Mouse (Mus musculus) forebrain, embryonic 16.5 days (tissue): ENCODE data around the gene Rundc3a. TPM values are rescaled to one million over a fixed set of nuclear protein-coding genes. Genes with fewer than 3 reads are reported as not detected.

Experiments used
- ATAC-seq: fragments of 200-750 bp; cut with Nextera tagmentation; 2 replicates; pipeline ENCODE4 v1.8.0; 2017; ENCODE audit warnings: mild to moderate bottlenecking, moderate library complexity
- H3K27ac ChIP-seq: fragments of 300-500 bp; sonication (generic); 2 replicates; pipeline ENCODE4 v1.5.1; 2014; ENCODE audit warnings: low read length, control low read depth
- H3K27me3 ChIP-seq: fragments of 300-500 bp; sonication (generic); replicated peaks from 2 replicates; pipeline ENCODE4 v1.6.1; 2014; ENCODE audit warnings: low read length; ENCODE audit not compliant: control insufficient read depth, insufficient read depth
- H3K36me3 ChIP-seq: fragments of 300-500 bp; sonication (generic); 2 replicates; pipeline ENCODE4 v1.6.1; 2014; ENCODE audit not compliant: control insufficient read depth, insufficient read depth
- H3K4me1 ChIP-seq: fragments of 300-500 bp; sonication (generic); replicated peaks from 2 replicates; pipeline ENCODE4 v1.6.1; 2014; ENCODE audit warnings: low read length; ENCODE audit not compliant: control insufficient read depth, insufficient read depth
- H3K4me2 ChIP-seq: fragments of 300-500 bp; sonication (generic); 2 replicates; pipeline ENCODE4 v1.6.1; 2014; ENCODE audit warnings: mild to moderate bottlenecking, low read length, control low read depth
- H3K4me3 ChIP-seq: fragments of 300-500 bp; sonication (generic); replicated peaks from 2 replicates; pipeline ENCODE4 v1.5.1; 2014; ENCODE audit warnings: mild to moderate bottlenecking, low read length, control low read depth
- H3K9ac ChIP-seq: fragments of 300-500 bp; sonication (generic); replicated peaks from 2 replicates; pipeline ENCODE4 v1.6.1; 2014; ENCODE audit warnings: low read depth, low read length, control low read depth
- H3K9me3 ChIP-seq: fragments of 300-500 bp; sonication (generic); 2 replicates; pipeline ENCODE4 v1.6.1; 2016; ENCODE audit warnings: low read length; ENCODE audit not compliant: control insufficient read depth
- WGBS: fragments of 180-500 bp; shearing (Covaris S2); extraction: QIAGEN DNeasy Blood & Tissue Kit; methylation state at CpG from one replicate; pipeline ENCODE4 v1.1.7; 2014; 5-methylcytosine and 5-hydroxymethylcytosine counted together
- polyA plus RNA-seq: library from polyadenylated mRNA; unstranded; fragments of >200 nt; fragmentation: Nextera tagmentation; extraction: Ambion mirVana; gene quantifications from 2 replicates; pipeline ENCODE4 v1.2.1, GENCODE M21; 2015

Gene Rundc3a
- polyA plus RNA-seq, 1 experiment from 2014 or later = 156 TPM

DNA sequence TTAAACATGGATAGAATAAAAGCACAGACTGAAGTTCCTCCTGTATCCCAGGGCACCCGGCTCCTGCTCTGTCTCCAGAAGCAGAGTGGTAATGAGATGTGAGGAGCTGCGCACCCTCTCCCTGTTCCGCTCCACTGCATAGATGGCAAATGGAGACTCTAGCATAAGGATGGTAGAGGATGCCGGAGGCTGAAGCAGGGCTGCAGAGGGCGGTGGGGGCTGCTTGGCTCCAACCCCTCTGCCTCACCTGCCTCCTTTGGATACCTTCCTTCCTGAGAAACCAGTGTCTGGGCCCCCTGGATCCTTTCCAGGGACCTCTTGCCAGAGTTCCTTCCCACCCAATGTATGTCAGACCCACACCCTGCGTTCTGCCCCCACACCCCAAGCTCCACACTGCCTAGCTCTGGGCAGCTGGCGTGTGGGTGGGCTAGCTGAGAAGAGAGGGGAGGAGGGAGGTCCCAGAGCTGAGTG lies 3.5 kb downstream of the Rundc3a start:
- Histone ChIP-seq H3K9me3 (no peaks in the 10 kb centered on the region), H3K27ac (no peak overlapping the region), H3K27me3 (no peaks in the 10 kb centered on the region; the same call in 1 of the 2 replicates), H3K9ac (no peak overlapping the region), H3K36me3 (peaks cover 5% of the 10 kb centered on the region; the same call in 1 of the 2 replicates), H3K4me1 (peaks cover 49% of the 10 kb centered on the region), H3K4me3 (no peak overlapping the region), H3K4me2 (peak overlapping the region; percentile 76)
- ATAC-seq = no peak
- 80% methylated on average over 7 of the region's 7 CpGs for WGBS

DNA sequence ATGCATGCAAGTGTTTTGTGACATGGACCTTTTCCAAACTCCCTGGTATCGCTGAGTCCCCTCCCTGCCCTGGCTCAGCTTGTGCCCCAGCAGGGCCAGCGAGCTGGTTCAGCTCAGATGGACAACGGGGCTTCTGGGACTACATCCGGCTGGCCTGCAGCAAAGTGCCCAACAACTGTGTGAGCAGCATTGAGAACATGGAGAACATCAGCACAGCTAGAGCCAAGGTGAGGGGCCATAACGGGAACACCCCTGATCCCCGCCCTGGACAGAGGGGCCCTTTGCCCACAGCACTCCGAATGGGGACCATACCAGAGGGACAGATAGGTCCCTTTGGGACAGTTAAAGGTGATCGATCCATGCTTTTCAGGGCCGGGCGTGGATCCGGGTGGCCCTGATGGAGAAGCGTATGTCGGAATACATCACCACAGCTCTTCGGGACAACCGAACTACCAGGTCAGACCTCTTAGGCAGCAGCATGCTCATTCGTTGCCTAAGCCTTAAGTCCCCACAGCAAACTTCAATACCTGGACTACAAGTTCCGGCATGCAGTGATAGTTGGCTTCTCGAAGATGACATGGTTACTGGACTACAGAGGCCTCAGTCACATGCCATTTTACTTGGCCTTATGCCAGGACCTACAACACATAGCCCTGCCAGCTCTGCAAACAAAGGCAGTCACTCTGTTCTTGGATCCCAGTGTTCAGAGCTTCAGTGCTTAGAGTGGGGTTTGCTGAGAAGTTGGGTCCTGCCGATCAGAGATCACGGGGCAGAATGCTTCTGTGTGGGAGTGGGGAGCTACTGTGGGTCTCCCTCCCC lies 5.0 kb downstream of the Rundc3a start:
- Histone ChIP-seq H3K36me3 (peaks cover 15% of the 10 kb centered on the region), H3K9ac (no peak overlapping the region), H3K4me3 (no peak overlapping the region), H3K9me3 (no peaks in the 10 kb centered on the region), H3K27ac (no peak overlapping the region), H3K4me2 (no peak overlapping the region), H3K27me3 (no peaks in the 10 kb centered on the region; the same call in 1 of the 2 replicates), H3K4me1 (peaks cover 43% of the 10 kb centered on the region)
- 77% methylated on average over 20 of the region's 20 CpGs for WGBS
- no peak for ATAC-seq

GRCm38 (mm10) chr11:102399107-102399506 lies 5.9 kb downstream of the Rundc3a start:
- H3K27ac ChIP-seq = no peak overlapping the region
- H3K4me2 ChIP-seq = no peak overlapping the region
- no peaks in the 10 kb centered on the region for H3K9me3 ChIP-seq
- H3K4me1 ChIP-seq = peaks cover 42% of the 10 kb centered on the region
- WGBS = 24% methylated on average over 15 of the region's 15 CpGs
- H3K4me3 ChIP-seq = no peak overlapping the region
- H3K27me3 ChIP-seq = no peaks in the 10 kb centered on the region; the same call in 1 of the 2 replicates
- no peak overlapping the region for H3K9ac ChIP-seq
- H3K36me3 ChIP-seq = peaks cover 17% of the 10 kb centered on the region
- ATAC-seq = no peak

GRCm38 (mm10) chr11:102399610-102400072 lies 6.4 kb downstream of the Rundc3a start:
- H3K9me3 ChIP-seq = no peaks in the 10 kb centered on the region
- WGBS = 8% methylated on average over 33 of the region's 34 CpGs
- no peak overlapping the region for H3K4me2 ChIP-seq
- ATAC-seq = no peak
- peaks cover 39% of the 10 kb centered on the region for H3K4me1 ChIP-seq
- no peaks in the 10 kb centered on the region; the same call in 1 of the 2 replicates for H3K27me3 ChIP-seq
- H3K9ac ChIP-seq = no peak overlapping the region
- no peak overlapping the region for H3K4me3 ChIP-seq
- no peak overlapping the region for H3K27ac ChIP-seq
- H3K36me3 ChIP-seq = peaks cover 17% of the 10 kb centered on the region

DNA sequence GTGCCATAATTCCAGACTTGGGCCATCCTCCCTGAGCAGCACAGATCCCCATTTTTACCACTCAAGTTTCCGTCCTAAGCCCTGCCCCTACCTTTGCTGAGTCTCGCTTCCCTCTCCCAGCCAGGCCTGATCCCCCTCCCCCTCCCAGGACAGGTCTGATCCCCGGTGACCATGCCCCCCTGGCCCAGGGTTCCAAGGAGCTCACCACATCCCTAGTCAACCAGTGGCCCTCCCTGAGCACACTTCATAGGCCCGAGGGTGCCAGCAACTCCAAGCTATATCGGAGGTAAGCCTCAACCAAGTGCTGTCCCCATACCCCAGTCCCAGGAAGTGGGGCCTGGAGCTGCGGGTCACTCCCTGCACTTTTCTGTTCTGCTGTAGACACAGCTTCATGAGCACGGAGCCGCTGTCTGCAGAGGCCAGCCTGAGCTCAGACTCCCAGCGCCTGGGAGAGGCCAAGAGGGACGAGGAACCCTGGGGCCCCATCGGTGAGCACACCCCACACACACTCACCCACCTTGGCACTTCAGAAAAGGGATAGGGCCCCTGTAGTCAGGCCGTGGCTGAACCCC lies 7.4 kb downstream of the Rundc3a start:
- Histone ChIP-seq H3K27ac (no peak overlapping the region), H3K27me3 (no peaks in the 10 kb centered on the region; the same call in 1 of the 2 replicates), H3K9ac (no peak overlapping the region), H3K9me3 (no peaks in the 10 kb centered on the region), H3K4me1 (peaks cover 37% of the 10 kb centered on the region), H3K4me3 (no peak overlapping the region), H3K4me2 (no peak overlapping the region), H3K36me3 (peaks cover 17% of the 10 kb centered on the region)
- WGBS = 35% methylated on average over 12 of the region's 12 CpGs
- no peak for ATAC-seq

DNA sequence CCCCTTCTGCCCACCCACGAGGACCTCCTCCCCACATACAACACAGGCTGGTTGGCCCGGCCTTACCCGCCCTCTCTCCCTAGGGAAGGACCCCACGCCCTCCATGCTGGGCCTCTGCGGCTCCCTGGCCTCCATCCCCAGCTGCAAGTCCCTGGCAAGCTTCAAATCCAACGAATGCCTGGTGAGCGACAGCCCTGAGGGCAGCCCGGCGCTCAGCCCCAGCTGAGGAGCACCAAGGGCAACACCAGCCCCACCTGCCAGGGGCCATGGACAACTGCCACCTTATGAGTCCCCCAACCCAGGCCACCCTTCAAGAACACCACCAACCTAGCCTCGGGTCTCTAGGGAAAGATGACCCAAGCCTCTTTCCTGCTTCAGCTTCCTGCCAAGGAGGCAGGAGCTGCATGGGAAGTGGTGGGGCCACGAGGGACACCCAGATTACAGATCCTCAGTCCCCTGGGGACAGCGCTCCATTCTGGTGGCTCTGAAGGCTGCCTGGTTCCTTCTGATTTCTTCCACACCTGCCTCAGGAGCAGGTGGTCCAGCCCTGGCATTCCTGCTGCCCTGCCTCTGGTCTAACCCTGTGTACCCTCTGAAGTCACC lies 8.8 kb downstream of the Rundc3a start:
- Histone ChIP-seq H3K27ac (no peak overlapping the region), H3K27me3 (no peaks in the 10 kb centered on the region; the same call in 1 of the 2 replicates), H3K4me2 (no peak overlapping the region), H3K36me3 (peaks cover 17% of the 10 kb centered on the region), H3K4me3 (no peak overlapping the region), H3K4me1 (peaks cover 36% of the 10 kb centered on the region), H3K9me3 (no peaks in the 10 kb centered on the region), H3K9ac (no peak overlapping the region)
- no peak for ATAC-seq
- WGBS = 65% methylated on average over 12 of the region's 12 CpGs

DNA sequence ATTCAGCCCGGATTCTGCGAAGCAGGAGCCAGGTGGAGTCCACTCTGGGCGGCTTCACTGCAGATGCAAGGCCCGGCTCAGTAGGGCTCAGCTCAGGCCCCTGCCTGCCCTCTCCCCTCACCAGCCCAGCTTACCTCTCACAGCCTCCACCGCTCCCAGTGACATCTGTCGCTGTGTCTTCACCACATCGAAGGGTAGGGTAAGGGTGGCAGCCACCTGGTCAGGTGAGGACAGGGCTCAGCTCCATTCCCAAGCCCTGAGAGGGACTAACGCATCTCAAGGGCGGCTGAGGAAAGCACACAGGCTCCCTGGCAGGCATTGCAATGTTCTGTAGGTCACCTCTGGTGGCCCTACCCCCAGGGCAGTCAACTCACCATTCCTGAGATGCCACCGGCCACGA lies 10.5 kb downstream of the Rundc3a start:
- Histone ChIP-seq H3K27me3 (no peaks in the 10 kb centered on the region; the same call in 1 of the 2 replicates), H3K9ac (no peak overlapping the region), H3K36me3 (peaks cover 17% of the 10 kb centered on the region), H3K4me2 (no peak overlapping the region), H3K27ac (no peak overlapping the region), H3K9me3 (no peaks in the 10 kb centered on the region), H3K4me3 (no peak overlapping the region), H3K4me1 (peaks cover 34% of the 10 kb centered on the region)
- ATAC-seq = no peak
- WGBS = 88% methylated on average over 11 of the region's 11 CpGs

DNA sequence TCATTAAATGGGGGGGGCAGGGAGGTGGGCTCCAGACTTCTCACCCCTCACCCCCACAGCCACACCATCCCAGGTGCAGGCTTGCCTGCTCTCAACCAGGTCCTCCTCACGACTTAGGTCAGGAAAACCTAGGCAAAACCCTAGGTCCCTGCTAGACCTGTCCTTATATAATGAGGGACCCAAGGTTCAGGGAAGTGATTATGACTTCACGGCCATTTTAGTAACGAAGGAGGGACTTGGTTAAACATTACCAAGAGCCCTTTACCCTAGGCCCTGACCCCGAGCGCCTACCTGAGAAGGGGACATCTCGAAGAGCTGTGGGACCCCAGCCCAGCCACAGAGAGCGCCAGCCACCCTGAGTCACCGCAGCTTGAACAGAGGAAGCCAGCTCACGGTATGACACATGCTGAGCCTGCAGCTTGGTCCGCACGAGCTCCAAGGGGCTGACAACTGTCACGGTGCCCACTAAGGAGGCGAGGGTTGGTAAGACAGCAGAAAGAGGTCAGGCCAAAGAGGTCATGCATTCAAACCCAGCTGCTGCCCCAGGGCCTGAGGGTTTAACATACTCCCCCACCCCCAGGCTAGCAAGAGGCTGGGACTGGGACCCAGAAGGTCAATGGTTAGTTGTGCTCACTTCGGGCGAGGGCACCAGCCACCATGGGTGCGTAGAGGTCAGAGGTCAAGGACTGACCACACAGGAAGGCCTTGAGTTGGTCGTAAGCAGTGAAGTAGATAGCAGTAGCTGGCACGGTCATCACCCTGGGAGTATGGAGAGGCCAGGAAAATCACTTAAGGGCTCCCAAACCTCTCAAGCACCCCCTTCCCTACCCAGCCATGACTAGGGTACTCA lies 11.2 kb downstream of the Rundc3a start:
- Histone ChIP-seq H3K27me3 (no peaks in the 10 kb centered on the region; the same call in 1 of the 2 replicates), H3K9me3 (no peaks in the 10 kb centered on the region), H3K27ac (no peak overlapping the region), H3K4me1 (peaks cover 31% of the 10 kb centered on the region), H3K4me2 (no peak overlapping the region), H3K36me3 (peaks cover 16% of the 10 kb centered on the region), H3K9ac (no peak overlapping the region), H3K4me3 (no peak overlapping the region)
- no peak for ATAC-seq
- WGBS = 86% methylated on average over 18 of the region's 18 CpGs
